Mouse (Mus musculus) G1E-ER4 (cell line): ENCODE data around the gene Lmf2. TPM values are rescaled to one million over a fixed set of nuclear protein-coding genes. Genes with fewer than 3 reads are reported as not detected.

ENCODE experiments used
- GATA1 ChIP-seq: IDR thresholded peaks from one replicate; pipeline ENCODE4 v1.8.0; 2012; ENCODE audit warnings: low read length, inconsistent platforms
- polyA plus RNA-seq: library from polyadenylated mRNA; stranded (reverse); fragments of >175 nt; gene quantifications from 2 replicates; pipeline ENCODE4 v1.2.3, GENCODE M21; 2012

Gene Lmf2
- 112 and 120 TPM in 2 replicates for polyA plus RNA-seq

- no peak for TF ChIP-seq GATA1
Observed at GRCm38 (mm10) chr15:89355241-89356187, at the start of gene Lmf2, which contains the start of gene Ncaph2. Gene Lmf2 (minus strand): TSS chr15:89355659. Gene Ncaph2 (plus strand): TSS chr15:89355719.

- TF ChIP-seq GATA1: no peak
Observed at GRCm38 (mm10) chr15:89404831-89405623, 49.6 kb upstream of the Lmf2 start.

- TF ChIP-seq GATA1: no peak
Observed at GRCm38 (mm10) chr15:89402471-89402870, 47.0 kb upstream of the Lmf2 start.

GRCm38 (mm10) chr15:89399716-89400115 is 44.3 kb upstream of the Lmf2 start:
- no peak for TF ChIP-seq GATA1

GRCm38 (mm10) chr15:89398146-89398545 is 42.7 kb upstream of the Lmf2 start:
- no peak for TF ChIP-seq GATA1

- no peak for TF ChIP-seq GATA1
Observed at GRCm38 (mm10) chr15:89396883-89397282, 41.4 kb upstream of the Lmf2 start.

- TF ChIP-seq GATA1: no peak
Observed at GRCm38 (mm10) chr15:89390081-89390480, 34.6 kb upstream of the Lmf2 start.

- TF ChIP-seq GATA1: no peak
Observed at GRCm38 (mm10) chr15:89387127-89387526, 31.7 kb upstream of the Lmf2 start.

GRCm38 (mm10) chr15:89384617-89385016 is 29.2 kb upstream of the Lmf2 start, which contains the start of gene Klhdc7b:
Gene Klhdc7b (plus strand): TSS chr15:89384917.
- no peak for TF ChIP-seq GATA1

- TF ChIP-seq GATA1: no peak
Observed at GRCm38 (mm10) chr15:89379429-89379828, 24.0 kb upstream of the Lmf2 start.

GRCm38 (mm10) chr15:89378831-89379401 is 23.5 kb upstream of the Lmf2 start, which contains the start of gene Odf3b:
Gene Odf3b (minus strand): TSS chr15:89379282.
- no peak for TF ChIP-seq GATA1

GRCm38 (mm10) chr15:89377938-89378828 is 22.7 kb upstream of the Lmf2 start:
- no peak for TF ChIP-seq GATA1

GRCm38 (mm10) chr15:89377362-89377761 is 21.9 kb upstream of the Lmf2 start:
- no peak for TF ChIP-seq GATA1

GRCm38 (mm10) chr15:89376957-89377356 is 21.5 kb upstream of the Lmf2 start, which contains the start of gene Tymp:
Gene Tymp (minus strand): TSS chr15:89377039.
- no peak for TF ChIP-seq GATA1

GRCm38 (mm10) chr15:89376040-89376439 is 20.6 kb upstream of the Lmf2 start:
- TF ChIP-seq GATA1: no peak
